Mouse (Mus musculus): ENCODE results near the gene Rnf167. TPM values are rescaled to one million over a fixed set of nuclear protein-coding genes. Genes with fewer than 3 reads are reported as not detected.

Rnf167 gene
- polyA plus RNA-seq (2012; rRNA removed) = 91.1 and 127 TPM in 2 replicates

GRCm38 (mm10) chr11:70646691-70647650 lies at the start of gene Rnf167, which contains the start of gene Slc25a11:
TSS of gene Rnf167 (plus strand) at chr11:70647235.
TSS of gene Slc25a11 (minus strand) at chr11:70647479.
- TF ChIP-seq POLR2A (IDR thresholded peaks at IDR 0.05; ENCODE audit: borderline replicate concordance, extremely low read depth, insufficient read depth, insufficient read length, poor library complexity, severe bottlenecking) = peak; percentile 78
- TF ChIP-seq CTCF (IDR thresholded peaks at IDR 0.05; ENCODE audit: borderline replicate concordance, extremely low read depth, insufficient read depth, insufficient read length) = no peak
- DNase-seq (ENCODE audit: low read depth) = peak; percentile 99

GRCm38 (mm10) chr11:70597301-70597700 lies 49.7 kb upstream of the Rnf167 start:
- no peak for TF ChIP-seq CTCF (IDR thresholded peaks at IDR 0.05; ENCODE audit: borderline replicate concordance, extremely low read depth, insufficient read depth, insufficient read length)
- TF ChIP-seq POLR2A (IDR thresholded peaks at IDR 0.05; ENCODE audit: borderline replicate concordance, extremely low read depth, insufficient read depth, insufficient read length, poor library complexity, severe bottlenecking) = no peak

GRCm38 (mm10) chr11:70598451-70598953 lies 48.5 kb upstream of the Rnf167 start:
- DNase-seq (ENCODE audit: low read depth) = no peak
- no peak for TF ChIP-seq POLR2A (IDR thresholded peaks at IDR 0.05; ENCODE audit: borderline replicate concordance, extremely low read depth, insufficient read depth, insufficient read length, poor library complexity, severe bottlenecking)
- no peak for TF ChIP-seq CTCF (IDR thresholded peaks at IDR 0.05; ENCODE audit: borderline replicate concordance, extremely low read depth, insufficient read depth, insufficient read length)

More at GRCm38 (mm10) chr11:70597301-70597700, 49.7 kb upstream of the Rnf167 start:
- no peak for DNase-seq (ENCODE audit: low read depth)

GRCm38 (mm10) chr11:70605024-70605566 lies 41.9 kb upstream of the Rnf167 start:
- peak; percentile 79 for DNase-seq (ENCODE audit: low read depth)
- peak; percentile 91 for TF ChIP-seq CTCF (IDR thresholded peaks at IDR 0.05; ENCODE audit: borderline replicate concordance, extremely low read depth, insufficient read depth, insufficient read length)
- TF ChIP-seq POLR2A (IDR thresholded peaks at IDR 0.05; ENCODE audit: borderline replicate concordance, extremely low read depth, insufficient read depth, insufficient read length, poor library complexity, severe bottlenecking) = no peak

GRCm38 (mm10) chr11:70606717-70607116 lies 40.3 kb upstream of the Rnf167 start:
- DNase-seq (ENCODE audit: low read depth) = no peak
- TF ChIP-seq POLR2A (IDR thresholded peaks at IDR 0.05; ENCODE audit: borderline replicate concordance, extremely low read depth, insufficient read depth, insufficient read length, poor library complexity, severe bottlenecking) (no peak), CTCF (IDR thresholded peaks at IDR 0.05; ENCODE audit: borderline replicate concordance, extremely low read depth, insufficient read depth, insufficient read length) (no peak)

GRCm38 (mm10) chr11:70607611-70608010 lies 39.4 kb upstream of the Rnf167 start:
- DNase-seq (ENCODE audit: low read depth) = no peak
- no peak for TF ChIP-seq CTCF (IDR thresholded peaks at IDR 0.05; ENCODE audit: borderline replicate concordance, extremely low read depth, insufficient read depth, insufficient read length)
- no peak for TF ChIP-seq POLR2A (IDR thresholded peaks at IDR 0.05; ENCODE audit: borderline replicate concordance, extremely low read depth, insufficient read depth, insufficient read length, poor library complexity, severe bottlenecking)

GRCm38 (mm10) chr11:70608381-70609066 lies 38.5 kb upstream of the Rnf167 start:
- TF ChIP-seq CTCF (IDR thresholded peaks at IDR 0.05; ENCODE audit: borderline replicate concordance, extremely low read depth, insufficient read depth, insufficient read length) (peak; percentile 45; the same call in 1 of the 2 replicates), POLR2A (IDR thresholded peaks at IDR 0.05; ENCODE audit: borderline replicate concordance, extremely low read depth, insufficient read depth, insufficient read length, poor library complexity, severe bottlenecking) (no peak)
- DNase-seq (ENCODE audit: low read depth) = no peak

- no peak for DNase-seq (ENCODE audit: low read depth)
- no peak for TF ChIP-seq CTCF (IDR thresholded peaks at IDR 0.05; ENCODE audit: borderline replicate concordance, extremely low read depth, insufficient read depth, insufficient read length)
These were observed 36.3 kb upstream of the Rnf167 start for GRCm38 (mm10) chr11:70610752-70611151.

- no peak for DNase-seq (ENCODE audit: low read depth)
- TF ChIP-seq CTCF (IDR thresholded peaks at IDR 0.05; ENCODE audit: borderline replicate concordance, extremely low read depth, insufficient read depth, insufficient read length) (peak; percentile 8; the same call in 1 of the 2 replicates), POLR2A (IDR thresholded peaks at IDR 0.05; ENCODE audit: borderline replicate concordance, extremely low read depth, insufficient read depth, insufficient read length, poor library complexity, severe bottlenecking) (no peak)
These were observed 34.5 kb upstream of the Rnf167 start for GRCm38 (mm10) chr11:70612505-70612904.

- DNase-seq (ENCODE audit: low read depth) = peak; percentile 37
- TF ChIP-seq CTCF (IDR thresholded peaks at IDR 0.05; ENCODE audit: borderline replicate concordance, extremely low read depth, insufficient read depth, insufficient read length) = 0 out of 2 replicates have a peak, but pooled peaks have one; percentile 4
- no peak for TF ChIP-seq POLR2A (IDR thresholded peaks at IDR 0.05; ENCODE audit: borderline replicate concordance, extremely low read depth, insufficient read depth, insufficient read length, poor library complexity, severe bottlenecking)
These were observed 32.0 kb upstream of the Rnf167 start for GRCm38 (mm10) chr11:70615074-70615473.

Measured in brain, embryonic 14.5 days (tissue).